Comparison of ENCODE assay signal across 14 mouse cellular contexts in the genomic region with DNA sequence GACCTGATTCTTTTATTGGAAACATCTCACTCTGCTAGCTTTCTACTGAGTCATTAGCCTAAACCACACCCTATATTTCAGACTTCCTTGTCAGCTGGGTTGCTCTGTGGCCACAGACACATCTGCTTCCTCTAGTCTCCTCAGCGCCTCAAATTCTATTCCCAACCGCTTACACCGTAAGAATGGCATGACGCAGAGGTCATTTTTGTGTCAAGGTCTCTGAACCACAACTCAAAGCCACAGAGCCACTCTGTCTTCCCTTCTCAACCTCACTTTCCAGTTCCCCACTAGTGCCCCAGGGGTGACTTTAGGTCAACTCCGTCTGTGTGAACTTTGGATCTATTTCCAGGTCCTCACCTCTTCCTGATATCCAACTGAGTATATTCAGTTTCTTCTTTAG. TPM values are rescaled to one million over a fixed set of nuclear protein-coding genes. Genes with fewer than 3 reads are reported as not detected.
DNase-seq lines count a peak whose midpoint lies in the region; ATAC-seq and TF ChIP-seq lines count a peak whose summit lies in the region.
"Had no signal": no experiment of that assay in that cellular context is flagged by ENCODE, and none has a peak within 500 bp of the region (broad histone marks: within the 10 kb centered on the region; RNA-seq: fewer than 3 reads in every experiment).

No protein-coding gene starts in this region.

- no peaks in the 10 kb centered on the region for H3K36me3 ChIP-seq in lung, embryonic 16.5 days (ENCODE audit: control insufficient read depth, insufficient read depth, low read length)
- H3K36me3 ChIP-seq in liver, embryonic 11.5 days (ENCODE audit: control insufficient read depth, insufficient read depth, low read length), result no peaks in the 10 kb centered on the region
- H3K36me3 ChIP-seq: heart, embryonic 12.5 days; hindbrain, embryonic 13.5 days had no signal

- H3K4me2 ChIP-seq in lung, embryonic 16.5 days (ENCODE audit: low read depth, low read length), result no peak overlapping the region
- H3K4me2 ChIP-seq in liver, embryonic 11.5 days, result no peak overlapping the region
- H3K4me2 ChIP-seq: heart, embryonic 12.5 days; hindbrain, embryonic 13.5 days had no signal

- H3K9me3 ChIP-seq in lung, embryonic 16.5 days (ENCODE audit: control insufficient read depth, low read length), result no peaks in the 10 kb centered on the region
- H3K9me3 ChIP-seq in liver, embryonic 11.5 days (ENCODE audit: control insufficient read depth, low read length), result no peaks in the 10 kb centered on the region
- H3K9me3 ChIP-seq: heart, embryonic 12.5 days; hindbrain, embryonic 13.5 days had no signal

- no peak overlapping the region for H3K9ac ChIP-seq in lung, embryonic 16.5 days (ENCODE audit: low read length)
- H3K9ac ChIP-seq in liver, embryonic 11.5 days (ENCODE audit: low read depth, low read length), result no peak overlapping the region
- H3K9ac ChIP-seq: heart, embryonic 12.5 days; hindbrain, embryonic 13.5 days had no signal

- no peaks in the 10 kb centered on the region for H3K27me3 ChIP-seq in lung, embryonic 16.5 days (ENCODE audit: control insufficient read depth, insufficient read depth, low read depth, low read length)
- H3K27me3 ChIP-seq in liver, embryonic 11.5 days (replicated peaks; ENCODE audit: control insufficient read depth, insufficient read depth, low read length), result no peaks in the 10 kb centered on the region
- H3K27me3 ChIP-seq: heart, embryonic 12.5 days had no signal

- no peak for TF ChIP-seq CTCF in lung, adult 2 months (IDR thresholded peaks at IDR 0.05; ENCODE audit: insufficient read depth, low read length)

- intact Hi-C loops in left cerebral cortex, postnatal 10 days (cut with DNase I), result no loop called here

- no peak overlapping the region for H3K27ac ChIP-seq in lung, embryonic 16.5 days (ENCODE audit: low read length)
- no peak overlapping the region for H3K27ac ChIP-seq in liver, embryonic 11.5 days (ENCODE audit: low read depth, low read length)
- H3K27ac ChIP-seq: hindbrain, embryonic 13.5 days had no signal

- no peak for TF ChIP-seq POLR2A in lung, adult 2 months (IDR thresholded peaks at IDR 0.05; ENCODE audit: borderline replicate concordance, extremely low read depth, low read depth, low read length)

- no peak overlapping the region for H3K4me3 ChIP-seq in lung, embryonic 16.5 days (ENCODE audit: low read length)
- no peak overlapping the region for H3K4me3 ChIP-seq in lung, adult 2 months (replicated peaks; ENCODE audit: extremely low read depth, low read depth, low read length)
- no peak overlapping the region for H3K4me3 ChIP-seq in liver, embryonic 11.5 days (ENCODE audit: low read depth, low read length)
- H3K4me3 ChIP-seq: heart, embryonic 12.5 days; hindbrain, embryonic 13.5 days had no signal

- no peak for DNase-seq in lung, adult 2 months
- DNase-seq in adrenal gland, postnatal 14 days, result peak; percentile 14
- no peak for DNase-seq in liver, embryonic 11.5 days (ENCODE audit: low spot score)
- DNase-seq in right cerebral cortex, postnatal 25 days, result no peak
- no peak for DNase-seq in left cerebral cortex, postnatal 10 days (ENCODE audit: extremely low spot score in 1 of 2, low spot score in 2 of 2)
- no peak for DNase-seq in frontal cortex, postnatal 14 days (ENCODE audit: low spot score in 2 of 2)
- DNase-seq: cerebellum, postnatal 25 days; kidney, adult 18-20 months; lung, postnatal 14 days; thymus, adult 2 months had no signal

- 50% methylated on average over 5 of the region's 5 CpGs for WGBS in lung, embryonic 16.5 days
- WGBS in lung, adult 2 months, result 26% methylated on average over 5 of the region's 5 CpGs
- 31% methylated on average over 5 of the region's 5 CpGs for WGBS in liver, embryonic 11.5 days

- H3K4me1 ChIP-seq in lung, embryonic 16.5 days (replicated peaks; ENCODE audit: control insufficient read depth, insufficient read depth, low read length), result no peaks in the 10 kb centered on the region; the same call in 1 of the 2 replicates
- no peaks in the 10 kb centered on the region for H3K4me1 ChIP-seq in lung, adult 2 months (ENCODE audit: control insufficient read depth, insufficient read depth, low read length)
- H3K4me1 ChIP-seq in liver, embryonic 11.5 days (replicated peaks; ENCODE audit: control insufficient read depth, insufficient read depth, low read length), result 0 out of 2 replicates have a peak, but pooled peaks cover 3% of the 10 kb centered on the region
- H3K4me1 ChIP-seq: heart, embryonic 12.5 days had no signal

- 0 out of 2 replicates have a peak, but pooled peaks have one; percentile 31 for ATAC-seq in lung, embryonic 16.5 days (ENCODE audit: low read depth)
- ATAC-seq in liver, embryonic 11.5 days (replicated peaks; ENCODE audit: low FRiP score), result peak; percentile 69; the same call in 1 of the 2 replicates
- ATAC-seq in monocyte, adult 5-6 weeks (replicated peaks; ENCODE audit: insufficient number of reproducible peaks, low FRiP score, low TSS enrichment, poor library complexity, severe bottlenecking), result peak; percentile 53; the same call in 1 of the 2 replicates

RNA-seq across cellular contexts. Expression of a gene that starts 3.7 kb away (rescaled TPM):
- polyA plus RNA-seq in lung, embryonic 16.5 days (2015; fragmentation: Nextera tagmentation; extraction: Ambion mirVana), result 17.6 and 23.7 TPM in 2 replicates
- polyA plus RNA-seq in lung, adult 2 months (2012; rRNA removed), result 3.3 and 5.0 TPM in 2 replicates
- 14.2 and 16.2 TPM in 2 replicates for total RNA-seq in adrenal gland, postnatal 14 days (2021)
- polyA plus RNA-seq in liver, embryonic 11.5 days (2014; fragmentation: Nextera tagmentation; extraction: Ambion mirVana), result 15.9 and 17.9 TPM in 2 replicates
- 7.5 to 10.7 TPM (median 9.4 TPM) in 3 replicates for total RNA-seq in monocyte, adult 5-6 weeks (2017)
- 10 to 100 TPM; 15.7 to 19.2 TPM for total RNA-seq in left cerebral cortex, postnatal 10 days (2021)
